Mouse (Mus musculus) left cerebral cortex, postnatal 10 days (tissue): ENCODE measurements around the gene Psme2. TPM values are rescaled to one million over a fixed set of nuclear protein-coding genes. Genes with fewer than 3 reads are reported as not detected.

Experiments
- DNase-seq, 2 experiments: peaks; one replicate each; pipeline ENCODE4 v3.0.0; 2021 to 2022; ENCODE audit warnings: low spot score in 2 of 2, mixed read lengths in 1 of 2; ENCODE audit errors: extremely low spot score in 1 of 2
- intact Hi-C: fragments of 180-260 bp; cut with DNase I; formaldehyde crosslinking; loops from one replicate; pipeline ENCODE4 v1.15.1; 2025
- total RNA-seq, 2 experiments: library from RNA; stranded (reverse); gene quantifications; 2 replicates each; pipeline ENCODE4 v1.2.3; 2021

Psme2 gene
- 10 to 100 TPM; 56.3 to 67.2 TPM for total RNA-seq

DNA sequence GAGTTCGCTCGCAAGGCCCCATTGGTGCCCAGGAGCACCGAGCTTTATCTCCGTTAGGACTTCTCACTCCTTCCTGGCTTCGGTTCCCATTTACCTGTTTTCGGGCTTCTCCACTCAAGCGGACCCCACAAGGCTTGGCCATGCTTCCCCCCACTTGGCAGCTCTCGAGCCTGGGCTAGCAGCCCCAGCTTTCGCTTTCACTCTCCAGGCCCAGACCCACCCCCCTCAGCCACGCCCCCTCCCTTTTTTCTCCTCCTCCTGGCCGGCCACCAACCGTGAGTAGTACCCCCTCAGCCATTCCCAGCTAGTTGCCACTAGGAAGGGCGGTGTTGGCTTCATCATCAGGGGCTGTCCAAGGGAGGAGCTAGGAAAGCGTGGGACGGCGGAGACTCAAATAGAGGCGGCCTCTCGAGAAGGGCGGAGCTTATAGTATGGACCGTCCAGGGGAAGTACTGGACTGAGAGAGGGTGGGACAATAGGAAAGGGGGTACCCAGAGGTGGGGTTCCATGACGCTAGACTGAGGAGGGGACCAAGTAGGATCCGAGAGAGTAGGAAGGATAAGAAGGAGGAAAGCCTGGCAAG is at the start of gene Psme2:
TSS of gene Psme2 (minus strand) at position 366 of the 583 bp plus-strand sequence.
- intact Hi-C loops, result no loop called here

DNA sequence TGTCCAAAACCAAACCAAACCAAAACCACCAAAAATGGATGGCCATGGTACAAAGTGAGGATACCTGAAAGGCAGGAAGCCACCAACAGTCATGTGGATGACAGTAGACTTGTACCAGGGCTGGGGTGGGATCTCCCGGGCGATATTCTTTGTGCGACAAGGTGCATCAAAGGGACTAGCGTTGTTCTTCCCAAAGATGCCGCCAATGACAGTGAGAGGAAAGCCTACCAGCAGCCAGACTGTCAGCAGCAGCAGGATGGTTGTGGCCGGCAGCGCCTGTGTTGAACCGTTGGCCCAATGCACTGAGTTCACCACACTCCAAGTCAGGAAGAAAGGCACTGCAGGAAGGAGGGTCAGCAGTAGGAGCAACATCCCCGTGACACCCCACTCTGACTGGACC is 46.9 kb upstream of the Psme2 start, which contains the start of gene Gm49378:
TSS of gene Gm49378 (minus strand) at position 101 of the 400 bp plus-strand sequence.
- intact Hi-C loops, result no loop called here

More for the DNA sequence above, at the start of gene Psme2:
- DNase-seq, result peak; percentile 92 to 96

DNA sequence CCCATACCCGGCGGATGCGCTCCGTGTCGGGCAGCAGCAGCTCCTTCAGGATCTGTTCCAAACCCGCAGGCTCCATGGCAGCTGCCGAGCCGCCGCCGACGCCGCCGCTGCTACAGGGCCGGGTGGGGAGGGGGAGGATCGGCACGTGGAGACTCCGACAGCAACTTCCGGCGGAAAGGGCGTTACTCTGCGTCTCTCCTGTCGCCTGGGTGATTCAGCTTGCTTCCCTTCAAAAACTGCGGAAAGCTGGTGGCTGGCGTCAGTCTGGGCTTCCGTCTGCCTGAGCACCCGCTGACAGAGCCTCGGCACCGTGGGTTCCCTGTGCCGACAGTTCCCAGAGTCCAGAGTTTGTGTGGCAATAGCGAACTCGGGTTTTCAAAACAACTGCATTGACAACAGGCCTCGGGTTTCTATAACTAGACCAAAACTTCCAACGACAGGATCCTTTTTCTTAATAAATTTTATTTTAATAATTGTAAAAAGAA is 44.7 kb upstream of the Psme2 start, which contains the start of gene Ipo4:
TSS of gene Ipo4 (minus strand) at position 435 of the 485 bp plus-strand sequence.
- intact Hi-C loops, result no loop called here
- DNase-seq, result peak; percentile 89 to 94

More for the DNA sequence above, 46.9 kb upstream of the Psme2 start, which contains the start of gene Gm49378:
- no peak for DNase-seq

- peak; percentile 20 to 51 for DNase-seq
- intact Hi-C loops, result no loop called here
These were observed 44.1 kb upstream of the Psme2 start for GRCm38 (mm10) chr14:55634874-55635522.

GRCm38 (mm10) chr14:55629312-55629711 is 38.4 kb upstream of the Psme2 start:
- intact Hi-C loops, result no loop called here
- DNase-seq, result no peak

GRCm38 (mm10) chr14:55628077-55628827 is 37.3 kb upstream of the Psme2 start:
- no peak for DNase-seq
- intact Hi-C loops, result no loop called here

DNA sequence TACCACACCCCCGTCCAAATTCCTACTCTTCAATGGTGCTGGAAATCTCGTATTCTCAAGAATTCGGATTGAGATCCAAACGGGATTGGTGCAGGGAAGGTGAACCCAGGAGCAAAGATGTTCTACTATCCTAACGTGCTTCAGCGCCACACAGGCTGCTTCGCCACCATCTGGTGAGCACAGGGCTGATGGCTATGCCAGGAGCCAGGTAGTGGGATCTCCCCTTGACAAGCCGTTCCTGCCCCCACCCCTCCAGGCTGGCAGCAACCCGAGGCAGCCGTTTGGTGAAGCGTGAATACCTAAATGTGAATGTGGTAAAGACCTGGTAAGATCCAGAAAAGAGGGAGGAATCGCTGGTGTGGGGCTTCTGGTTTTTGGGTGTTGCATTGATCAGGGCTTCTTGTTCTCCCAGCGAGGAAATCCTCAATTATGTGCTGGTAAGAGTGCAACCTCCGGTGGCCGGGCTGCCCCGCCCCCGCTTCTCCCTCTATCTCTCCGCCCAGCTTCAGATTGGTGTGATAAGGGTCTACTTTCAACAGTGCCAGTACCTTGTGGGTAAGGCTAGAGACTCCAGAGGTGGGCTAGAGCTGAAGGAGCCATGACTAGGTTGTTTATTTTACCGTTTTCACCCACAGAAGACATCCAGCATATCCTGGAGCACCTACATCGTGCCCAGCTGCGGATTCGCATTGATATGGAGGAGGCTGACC is 27.7 kb upstream of the Psme2 start:
- peak in 1 of 2 experiments; percentile 23 for DNase-seq
- intact Hi-C loops, result no loop called here

- intact Hi-C loops, result no loop called here
- peak in 1 of 2 experiments; percentile 51 for DNase-seq
These were observed 26.9 kb upstream of the Psme2 start, which contains the start of gene Rec8 for GRCm38 (mm10) chr14:55617822-55618221. Gene Rec8, plus strand, starts transcription at chr14:55618037.

DNA sequence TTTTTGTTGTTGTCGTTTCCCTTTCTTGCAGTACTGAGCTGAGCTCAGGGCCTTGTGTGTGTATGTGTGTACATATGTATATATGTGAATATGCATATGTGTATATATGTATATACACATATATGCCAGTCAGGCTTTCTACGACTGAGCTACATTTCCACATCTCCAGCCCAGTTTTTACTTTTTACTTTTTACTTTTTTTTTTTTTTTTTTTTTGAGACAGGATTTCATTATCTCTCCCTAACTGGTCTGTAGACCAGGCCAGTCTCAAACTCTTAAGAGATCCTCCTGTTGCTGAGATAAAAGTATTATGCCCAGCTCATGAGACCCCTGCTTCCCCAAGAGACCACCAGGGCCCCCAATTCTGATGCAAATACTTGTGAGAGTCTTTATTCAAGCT is 25.9 kb upstream of the Psme2 start:
- intact Hi-C loops, result no loop called here
- no peak for DNase-seq

- no peak for DNase-seq
- intact Hi-C loops, result no loop called here
These were observed 25.0 kb upstream of the Psme2 start for GRCm38 (mm10) chr14:55615876-55616275.

- DNase-seq, result no peak
- intact Hi-C loops, result no loop called here
These were observed 23.8 kb upstream of the Psme2 start for GRCm38 (mm10) chr14:55614565-55615178.

DNA sequence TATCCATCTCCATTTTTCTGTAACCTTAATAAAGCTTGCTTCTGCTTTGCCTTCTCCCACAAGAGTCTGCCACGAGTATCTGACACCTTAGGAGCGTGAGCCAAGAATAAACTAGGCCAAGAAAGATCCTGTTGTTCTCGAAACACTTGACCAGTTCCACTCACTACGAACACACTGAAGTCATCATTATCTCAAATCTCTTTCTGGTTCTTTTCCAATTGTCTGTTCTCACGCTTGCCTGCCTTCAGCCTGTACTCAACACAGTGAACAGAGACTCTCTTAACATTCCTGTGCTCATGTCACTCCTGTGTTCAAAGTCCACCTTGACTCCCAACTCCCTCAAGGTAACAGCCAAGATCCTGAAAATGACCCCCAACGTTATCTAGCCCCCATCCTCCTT is 22.4 kb upstream of the Psme2 start:
- intact Hi-C loops, result no loop called here

DNA sequence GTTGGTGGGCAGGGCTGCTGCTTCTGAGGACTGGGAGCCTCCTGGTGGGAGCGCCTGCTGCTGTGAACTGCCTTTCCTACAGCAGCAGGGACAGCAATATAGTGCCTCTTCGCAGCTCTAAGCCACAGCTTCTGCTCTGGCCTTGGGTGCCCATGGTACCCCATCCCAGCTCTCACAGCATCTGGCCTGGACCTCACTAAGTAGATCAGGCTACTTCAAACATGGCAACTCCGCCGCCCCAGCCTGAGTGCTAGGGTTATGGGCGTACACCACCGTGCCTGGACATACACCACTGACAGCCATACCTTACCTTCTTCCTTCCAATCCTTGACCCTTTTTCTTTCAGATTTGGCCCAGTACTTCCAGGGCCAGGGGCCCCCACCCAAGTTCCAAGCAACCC is 17.4 kb upstream of the Psme2 start:
- DNase-seq, result no peak
- intact Hi-C loops, result no loop called here

More for the DNA sequence above, 22.4 kb upstream of the Psme2 start:
- no peak for DNase-seq

DNA sequence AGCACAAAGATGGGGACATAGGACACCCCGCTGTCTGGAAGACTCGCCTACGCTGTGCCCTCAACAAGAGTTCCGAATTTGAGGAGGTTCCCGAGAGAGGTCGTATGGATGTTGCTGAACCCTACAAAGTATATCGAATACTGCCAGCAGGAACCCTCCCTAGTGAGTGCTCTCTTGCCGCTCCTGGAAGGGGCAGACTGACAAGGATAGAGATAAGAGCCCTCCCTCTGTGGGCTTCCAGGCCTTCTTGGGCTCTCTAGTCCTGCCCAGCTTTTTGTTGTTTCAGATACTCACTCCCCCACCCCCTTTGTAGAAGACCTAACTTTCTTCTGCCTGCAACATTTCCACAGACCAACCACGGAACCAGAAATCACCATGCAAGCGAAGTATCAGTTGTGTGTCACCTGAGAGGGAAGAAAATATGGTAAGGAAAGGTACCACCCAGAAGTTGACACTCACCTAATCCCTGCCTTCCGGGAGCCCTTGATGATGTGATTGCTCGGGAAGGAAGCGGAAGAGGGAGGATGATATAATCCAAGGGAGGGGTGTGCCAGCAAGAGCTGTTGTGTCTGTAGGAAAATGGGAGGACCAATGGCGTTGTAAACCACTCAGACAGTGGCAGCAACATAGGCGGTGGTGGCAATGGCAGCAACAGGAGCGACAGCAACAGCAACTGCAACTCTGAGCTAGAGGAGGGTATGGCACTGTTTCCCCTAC is 15.0 kb upstream of the Psme2 start:
- intact Hi-C loops, result no loop called here
- DNase-seq, result no peak

GRCm38 (mm10) chr14:55604823-55605222 is 13.9 kb upstream of the Psme2 start:
- intact Hi-C loops, result no loop called here
- DNase-seq, result no peak

GRCm38 (mm10) chr14:55603633-55604576 is 13.0 kb upstream of the Psme2 start:
- intact Hi-C loops, result no loop called here

GRCm38 (mm10) chr14:55603271-55603632 is 12.3 kb upstream of the Psme2 start, which contains the start of gene Irf9:
Gene Irf9, plus strand, starts transcription at chr14:55603571.
- DNase-seq, result no peak
- intact Hi-C loops, result no loop called here

More at GRCm38 (mm10) chr14:55603633-55604576, 13.0 kb upstream of the Psme2 start:
- DNase-seq, result peak; percentile 86 to 92
